Mouse (Mus musculus) adrenal gland, adult 2 months (tissue): ENCODE measurements around the gene Fxyd3. TPM values are rescaled to one million over a fixed set of nuclear protein-coding genes. Genes with fewer than 3 reads are reported as not detected.

ENCODE experiments used
- DNase-seq: peaks from one replicate; pipeline ENCODE4 v3.0.0; 2021
- microRNA-seq, 2 experiments: library from miRNA; unstranded; fragments of <30 nt; microRNA quantifications; one replicate each; pipeline ENCODE4 v1.2.0; 2021
- polyA plus RNA-seq: library from polyadenylated mRNA; depleted of rRNA; stranded (reverse); fragments of >200 nt; gene quantifications from 2 replicates; pipeline ENCODE4 v1.2.3, GENCODE M21; 2012; rRNA removed
- total RNA-seq, 2 experiments: library from RNA; stranded (reverse); gene quantifications; 2 replicates each; pipeline ENCODE4 v1.2.3; 2021

Gene Fxyd3
- total and polyA plus RNA-seq, 3 experiments = 0.04 to 3.4 (median 1.3) TPM

- no peak for DNase-seq
Measured at GRCm38 (mm10) chr7:31049135-31049845, 27.2 kb downstream of the Fxyd3 start.

- DNase-seq = no peak
Measured at GRCm38 (mm10) chr7:31042431-31042910, 34.0 kb downstream of the Fxyd3 start, which contains the start of gene Fxyd5. Fxyd5 (minus strand) TSS chr7:31042481.

GRCm38 (mm10) chr7:31041662-31042315 is 34.7 kb downstream of the Fxyd3 start:
- peak; percentile 80 for DNase-seq

GRCm38 (mm10) chr7:31041023-31041407 is 35.5 kb downstream of the Fxyd3 start:
- no peak for DNase-seq

- no peak for DNase-seq
Measured at GRCm38 (mm10) chr7:31040281-31041022, 36.1 kb downstream of the Fxyd3 start.

- DNase-seq = no peak
Measured at GRCm38 (mm10) chr7:31039011-31039410, 37.5 kb downstream of the Fxyd3 start.

- no peak for DNase-seq
Measured at GRCm38 (mm10) chr7:31037675-31038074, 38.8 kb downstream of the Fxyd3 start.

GRCm38 (mm10) chr7:31036917-31037316 is 39.6 kb downstream of the Fxyd3 start:
- DNase-seq = no peak

- no peak for DNase-seq
Measured at GRCm38 (mm10) chr7:31035291-31035690, 41.2 kb downstream of the Fxyd3 start.

GRCm38 (mm10) chr7:31034789-31035188 is 41.7 kb downstream of the Fxyd3 start:
- DNase-seq = no peak

GRCm38 (mm10) chr7:31033409-31034165 is 42.9 kb downstream of the Fxyd3 start:
- DNase-seq = no peak

- DNase-seq = no peak
Measured at GRCm38 (mm10) chr7:31031731-31032130, 44.8 kb downstream of the Fxyd3 start.

GRCm38 (mm10) chr7:31030717-31031116 is 45.8 kb downstream of the Fxyd3 start:
- DNase-seq = no peak

GRCm38 (mm10) chr7:31028609-31029008 is 47.9 kb downstream of the Fxyd3 start:
- DNase-seq = no peak

Small RNA genes within 50 kb of the gene (microRNA-seq; reads per million reads assigned to microRNA genes)
- 0 reads per million in 2 experiments for gene Mir7050

Other genes starting within 250 kb of the Fxyd3 start
- gene Ffar3, start 220.5 kb downstream of the Fxyd3 start, total RNA-seq = under 1 TPM; 0.26 to 0.59 TPM
- gene Ffar3, start 220.5 kb downstream of the Fxyd3 start, polyA plus RNA-seq = 0.30 and 1.1 TPM in 2 replicates
- gene Ffar1, start 215.1 kb downstream of the Fxyd3 start, total RNA-seq = not detected
- not detected in 2 replicates for gene Ffar1, start 215.1 kb downstream of the Fxyd3 start, polyA plus RNA-seq
- under 1 TPM; 0.40 to 0.97 TPM for gene Cd22, start 196.4 kb downstream of the Fxyd3 start, total RNA-seq
- 0.45 and 0.57 TPM in 2 replicates for gene Cd22, start 196.4 kb downstream of the Fxyd3 start, polyA plus RNA-seq
- under 1 TPM; 0.48 to 0.63 TPM for gene Mag, start 161.8 kb downstream of the Fxyd3 start, total RNA-seq
- 0.80 and 0.99 TPM in 2 replicates for gene Mag, start 161.8 kb downstream of the Fxyd3 start, polyA plus RNA-seq
- 10 to 100 TPM in 1 of 2 experiments, not detected in 1; 16.6 TPM for gene Hamp2, start 152.0 kb downstream of the Fxyd3 start, total RNA-seq
- 2.6 and 17.4 TPM in 2 replicates for gene Hamp2, start 152.0 kb downstream of the Fxyd3 start, polyA plus RNA-seq
- gene Hamp, start 132.7 kb downstream of the Fxyd3 start, total RNA-seq = 10 to 100 TPM in 1 of 2 experiments, not detected in 1; 49.9 TPM
- 63.2 and 115 TPM in 2 replicates for gene Hamp, start 132.7 kb downstream of the Fxyd3 start, polyA plus RNA-seq
- 100 to 1,000 TPM; 146 to 166 TPM for gene Usf2, start 119.9 kb downstream of the Fxyd3 start, total RNA-seq
- gene Usf2, start 119.9 kb downstream of the Fxyd3 start, polyA plus RNA-seq = 376 and 393 TPM in 2 replicates
- gene Lsr, start 103.2 kb downstream of the Fxyd3 start, total RNA-seq = 10 to 100 TPM in 1 of 2 experiments, 1 to 10 TPM in 1; 9.2 to 13.7 TPM
- 17.5 and 24.0 TPM in 2 replicates for gene Lsr, start 103.2 kb downstream of the Fxyd3 start, polyA plus RNA-seq
- gene Fam187b, start 102.9 kb downstream of the Fxyd3 start, total RNA-seq = under 1 TPM; 0.37 to 0.59 TPM
- gene Fam187b, start 102.9 kb downstream of the Fxyd3 start, polyA plus RNA-seq = 0.18 and 0.38 TPM in 2 replicates
- 100 to 1,000 TPM in 1 of 2 experiments, 10 to 100 TPM in 1; 61.4 to 112 TPM for gene Fxyd5, start 34.2 kb downstream of the Fxyd3 start, total RNA-seq
- 51.0 and 53.5 TPM in 2 replicates for gene Fxyd5, start 34.2 kb downstream of the Fxyd3 start, polyA plus RNA-seq
- 1 to 10 TPM; 1.3 to 1.4 TPM for gene Fxyd7, start 25.2 kb downstream of the Fxyd3 start, total RNA-seq
- 4.4 and 9.9 TPM in 2 replicates for gene Fxyd7, start 25.2 kb downstream of the Fxyd3 start, polyA plus RNA-seq
- 100 to 1,000 TPM; 307 to 317 TPM for gene Fxyd1, start 19.5 kb downstream of the Fxyd3 start, total RNA-seq
- 480 and 501 TPM in 2 replicates for gene Fxyd1, start 19.5 kb downstream of the Fxyd3 start, polyA plus RNA-seq
- 1 to 10 TPM; 2.2 to 6.5 TPM for gene Lgi4, start 17.4 kb downstream of the Fxyd3 start, total RNA-seq
- 3.3 and 6.2 TPM in 2 replicates for gene Lgi4, start 17.4 kb downstream of the Fxyd3 start, polyA plus RNA-seq
- 1 to 10 TPM; 1.3 to 2.6 TPM for gene Hpn, start 38.6 kb upstream of the Fxyd3 start, total RNA-seq
- 1.2 and 2.4 TPM in 2 replicates for gene Hpn, start 38.6 kb upstream of the Fxyd3 start, polyA plus RNA-seq
- gene Scn1b, start 50.3 kb upstream of the Fxyd3 start, total RNA-seq = 10 to 100 TPM; 10.8 to 27.8 TPM
- gene Scn1b, start 50.3 kb upstream of the Fxyd3 start, polyA plus RNA-seq = 30.5 and 61.1 TPM in 2 replicates
- 10 to 100 TPM; 38.5 to 50.1 TPM for gene Gramd1a, start 79.2 kb upstream of the Fxyd3 start, total RNA-seq
- 208 and 246 TPM in 2 replicates for gene Gramd1a, start 79.2 kb upstream of the Fxyd3 start, polyA plus RNA-seq
- not detected for gene Scgb2b2, start 213.8 kb upstream of the Fxyd3 start, total RNA-seq
- not detected in 2 replicates for gene Scgb2b2, start 213.8 kb upstream of the Fxyd3 start, polyA plus RNA-seq
- gene Scgb1b2, start 215.1 kb upstream of the Fxyd3 start, total RNA-seq = not detected
- gene Scgb1b2, start 215.1 kb upstream of the Fxyd3 start, polyA plus RNA-seq = not detected in 2 replicates